Mouse (Mus musculus) heart, embryonic 14.5 days (tissue): Measurements from ENCODE around the gene Ccp110. TPM values are rescaled to one million over a fixed set of nuclear protein-coding genes. Genes with fewer than 3 reads are reported as not detected.

Experiments used
- ATAC-seq: fragments of 200-750 bp; cut with Nextera tagmentation; 2 replicates; pipeline ENCODE4 v1.8.0; 2017; ENCODE audit warnings: low read depth, moderate TSS enrichment; ENCODE audit not compliant: insufficient number of reproducible peaks, insufficient read depth, low FRiP score
- H3K27ac ChIP-seq, 2 experiments: fragments of 200-500 bp in 1 of 2; fragments of 300-500 bp in 1 of 2; sonication (generic) in 1 of 2; replicated peaks in 1 of 2; 2 replicates each; pipeline ENCODE4 v1.5.1; 2012 to 2014; ENCODE audit warnings: low read depth in 2 of 2, low read length in 2 of 2, control low read depth in 1 of 2, mild to moderate bottlenecking in 1 of 2, mixed read lengths in 1 of 2; ENCODE audit not compliant: control insufficient read depth in 1 of 2, insufficient read depth in 1 of 2
- H3K27me3 ChIP-seq: fragments of 300-500 bp; sonication (generic); 2 replicates; pipeline ENCODE4 v1.6.1; 2014; ENCODE audit warnings: mild to moderate bottlenecking, low read length, control low read depth; ENCODE audit not compliant: control insufficient read depth, insufficient read depth
- H3K36me3 ChIP-seq: fragments of 300-500 bp; sonication (generic); 2 replicates; pipeline ENCODE4 v1.6.1; 2014; ENCODE audit warnings: mild to moderate bottlenecking, control low read depth, low read length, mixed read lengths; ENCODE audit not compliant: control insufficient read depth, insufficient read depth
- H3K4me1 ChIP-seq, 2 experiments: fragments of 200-500 bp in 1 of 2; fragments of 300-500 bp in 1 of 2; sonication (generic) in 1 of 2; 2 replicates each; pipeline ENCODE4 v1.6.1; 2012 to 2014; ENCODE audit warnings: low read length in 2 of 2, control low read depth in 1 of 2, mixed read lengths in 1 of 2; ENCODE audit not compliant: control insufficient read depth in 2 of 2, insufficient read depth in 2 of 2
- H3K4me2 ChIP-seq: fragments of 300-500 bp; sonication (generic); 2 replicates; pipeline ENCODE4 v1.6.1; 2014; ENCODE audit warnings: mild to moderate bottlenecking, low read length
- H3K4me3 ChIP-seq, 2 experiments: fragments of 200-500 bp in 1 of 2; fragments of 300-500 bp in 1 of 2; sonication (generic) in 1 of 2; 2 replicates each; pipeline ENCODE4 v1.5.1; 2012 to 2014; ENCODE audit warnings: low read length in 2 of 2, mild to moderate bottlenecking in 2 of 2, control low read depth in 1 of 2, low read depth in 1 of 2, moderate library complexity in 1 of 2; ENCODE audit not compliant: control insufficient read depth in 1 of 2, insufficient read depth in 1 of 2
- H3K9ac ChIP-seq: fragments of 300-500 bp; sonication (generic); 2 replicates; pipeline ENCODE4 v1.6.1; 2014; ENCODE audit warnings: mild to moderate bottlenecking, low read length
- H3K9me3 ChIP-seq: fragments of 300-500 bp; sonication (generic); 2 replicates; pipeline ENCODE4 v1.6.1; 2016; ENCODE audit warnings: low read length, control low read depth; ENCODE audit not compliant: control insufficient read depth
- WGBS: fragments of 180-500 bp; shearing (Covaris S2); extraction: QIAGEN DNeasy Blood & Tissue Kit; methylation state at CpG from one replicate; pipeline ENCODE4 v1.1.7; 2014; 5-methylcytosine and 5-hydroxymethylcytosine counted together
- polyA plus RNA-seq: library from polyadenylated mRNA; unstranded; fragments of >200 nt; fragmentation: Nextera tagmentation; extraction: Ambion mirVana; gene quantifications from 2 replicates; pipeline ENCODE4 v1.2.1, GENCODE M21; 2014

Ccp110 gene
- polyA plus RNA-seq, 1 experiment from 2014 or later = 4.2 TPM

DNA sequence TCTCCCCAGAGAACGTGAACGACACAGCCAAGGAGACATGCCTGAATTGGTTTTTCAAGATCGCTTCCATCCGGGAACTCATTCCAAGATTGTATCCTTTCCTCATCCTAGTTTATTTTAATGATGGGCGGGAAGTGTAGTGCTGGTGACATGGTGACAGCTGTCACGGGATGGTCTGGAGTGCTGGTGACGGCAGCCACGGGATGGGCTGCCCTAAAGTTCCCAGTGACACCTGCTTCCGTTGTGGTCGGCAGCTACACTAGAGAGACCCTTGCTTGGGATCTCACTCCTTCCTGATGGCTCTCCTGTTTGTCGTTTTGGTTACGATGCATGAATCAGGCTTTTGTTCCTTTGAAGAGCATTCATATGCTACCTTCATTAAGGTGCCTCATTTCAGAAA lies 60.7 kb downstream of the Ccp110 start:
- Histone ChIP-seq H3K4me3 (no peak overlapping the region), H3K4me1 (peaks cover 7% of the 10 kb centered on the region in 2 experiments), H3K36me3 (peaks cover 44% of the 10 kb centered on the region), H3K27ac (no peak overlapping the region), H3K9me3 (no peaks in the 10 kb centered on the region), H3K27me3 (no peaks in the 10 kb centered on the region), H3K4me2 (no peak overlapping the region), H3K9ac (no peak overlapping the region)
- 71% methylated on average over 12 of the region's 12 CpGs for WGBS
- ATAC-seq = no peak

DNA sequence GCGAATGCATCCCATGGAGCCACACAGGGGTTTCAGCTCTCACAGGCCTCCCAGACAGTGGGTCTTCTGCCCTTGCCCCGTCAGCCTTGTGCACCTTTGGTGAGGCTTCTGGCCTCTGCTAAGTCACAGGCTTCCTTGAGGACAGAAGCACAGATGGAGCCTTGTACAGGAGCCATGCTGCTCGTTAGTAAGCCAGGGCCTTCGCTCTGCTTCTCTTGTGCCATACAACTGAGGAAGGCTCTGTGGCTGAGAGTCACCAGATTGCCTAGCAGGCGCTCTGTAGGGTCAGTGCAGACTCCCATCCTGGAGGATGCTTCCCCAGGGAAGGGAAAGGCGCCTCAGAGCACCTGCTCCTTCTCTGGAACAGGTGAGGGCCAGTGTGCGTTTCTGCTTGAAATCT lies 63.6 kb downstream of the Ccp110 start:
- H3K36me3 ChIP-seq = peaks cover 63% of the 10 kb centered on the region
- no peaks in the 10 kb centered on the region for H3K9me3 ChIP-seq
- no peak overlapping the region for H3K4me2 ChIP-seq
- ATAC-seq = no peak
- H3K4me3 ChIP-seq = no peak overlapping the region
- H3K27me3 ChIP-seq = no peaks in the 10 kb centered on the region
- H3K27ac ChIP-seq = no peak overlapping the region
- WGBS = 86% methylated on average over 7 of the region's 7 CpGs
- peaks cover 7% of the 10 kb centered on the region in 2 experiments for H3K4me1 ChIP-seq
- H3K9ac ChIP-seq = no peak overlapping the region

DNA sequence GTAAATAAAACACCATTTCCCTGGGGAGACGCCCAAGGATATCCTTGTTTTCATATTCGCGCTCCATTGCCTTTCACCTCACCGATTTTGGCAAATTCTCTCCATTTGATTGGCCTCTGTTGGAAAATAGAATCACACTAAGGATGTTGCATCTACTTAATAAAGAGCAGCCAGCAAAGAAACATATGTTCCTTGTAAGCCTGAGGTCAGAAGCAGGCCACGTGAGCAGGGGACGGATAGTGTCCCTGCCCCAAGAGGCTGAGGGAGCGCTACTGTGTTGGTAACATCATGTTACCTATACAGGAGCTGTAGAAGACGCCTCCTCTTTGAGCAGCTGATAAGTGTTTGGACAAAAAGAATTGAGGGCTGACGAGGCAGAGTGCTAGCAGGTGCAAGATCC lies 64.1 kb downstream of the Ccp110 start:
- H3K27ac ChIP-seq = no peak overlapping the region
- H3K9ac ChIP-seq = no peak overlapping the region
- H3K27me3 ChIP-seq = no peaks in the 10 kb centered on the region
- 82% methylated on average over 9 of the region's 9 CpGs for WGBS
- ATAC-seq = no peak
- H3K4me1 ChIP-seq = peaks cover 7% of the 10 kb centered on the region in 2 experiments
- no peak overlapping the region for H3K4me2 ChIP-seq
- peaks cover 68% of the 10 kb centered on the region for H3K36me3 ChIP-seq
- no peaks in the 10 kb centered on the region for H3K9me3 ChIP-seq
- no peak overlapping the region for H3K4me3 ChIP-seq

DNA sequence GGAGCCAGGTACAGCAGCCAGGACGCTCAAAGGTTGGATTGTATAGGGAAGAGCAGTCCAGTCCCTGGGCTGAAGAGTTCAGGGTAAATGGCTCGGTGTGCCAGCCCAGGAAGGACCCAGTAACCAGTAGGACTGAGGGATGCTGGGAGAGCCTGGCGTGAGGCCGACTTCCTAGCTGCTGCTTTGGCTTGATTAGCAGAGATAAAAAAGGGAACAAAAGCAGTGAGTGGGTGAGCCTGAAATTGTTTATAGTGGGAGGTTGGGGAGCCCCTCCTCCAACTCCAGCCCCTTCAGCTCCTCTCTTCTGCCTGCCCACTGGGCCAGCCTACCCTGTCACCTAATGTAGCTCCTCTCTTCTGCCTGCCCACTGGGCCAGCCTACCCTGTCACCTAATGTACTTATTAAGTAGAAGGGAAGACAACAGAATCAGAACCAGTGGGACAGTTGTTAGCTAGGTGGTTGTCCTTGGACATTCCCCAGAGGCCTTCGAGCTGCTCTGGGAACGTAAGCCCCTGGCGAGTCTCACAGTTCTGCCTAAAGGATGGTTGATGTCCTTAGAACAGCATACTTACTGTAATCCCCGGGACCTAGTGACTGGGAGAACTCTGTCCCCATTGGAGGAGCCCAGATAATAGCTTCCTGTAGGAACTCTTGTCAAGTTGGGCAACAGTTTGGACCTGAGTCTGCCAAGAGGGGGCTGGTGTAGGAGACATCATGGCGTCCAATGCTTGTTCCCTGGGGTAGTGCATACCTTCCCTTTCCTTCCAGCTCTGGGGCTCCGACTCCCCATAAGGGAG lies 65.4 kb downstream of the Ccp110 start:
- WGBS = 56% methylated on average over 10 of the region's 10 CpGs
- peaks cover 63% of the 10 kb centered on the region for H3K36me3 ChIP-seq
- no peak; the same call in 1 of the 2 replicates for ATAC-seq
- H3K9ac ChIP-seq = no peak overlapping the region
- no peak overlapping the region for H3K4me3 ChIP-seq
- H3K27me3 ChIP-seq = no peaks in the 10 kb centered on the region
- H3K9me3 ChIP-seq = no peaks in the 10 kb centered on the region
- peaks cover 7% of the 10 kb centered on the region in 2 experiments for H3K4me1 ChIP-seq
- H3K27ac ChIP-seq = peak overlapping the region; percentile 35 to 49; a peak in 2 of 4 replicates
- no peak overlapping the region for H3K4me2 ChIP-seq

DNA sequence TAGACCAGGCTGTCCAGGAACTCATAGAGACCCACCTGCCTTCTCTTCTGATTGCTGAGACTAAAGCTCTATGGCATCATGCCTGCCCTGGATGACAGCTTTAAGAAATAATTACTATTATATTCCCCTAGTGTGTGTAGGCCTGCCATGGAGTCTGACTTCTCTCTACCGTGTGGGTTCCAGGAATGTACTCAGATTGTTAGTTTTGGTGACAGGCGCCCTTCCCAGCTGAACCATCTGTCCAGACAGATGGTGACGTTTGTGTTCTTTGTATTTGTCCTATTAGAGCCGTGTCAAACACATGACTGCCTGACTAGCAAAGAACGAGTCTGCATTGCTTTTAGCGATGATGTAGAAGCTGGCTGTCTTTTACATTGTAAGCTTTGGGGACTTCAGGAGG lies 66.2 kb downstream of the Ccp110 start:
- no peaks in the 10 kb centered on the region for H3K27me3 ChIP-seq
- 85% methylated on average over 6 of the region's 6 CpGs for WGBS
- H3K9ac ChIP-seq = no peak overlapping the region
- no peak for ATAC-seq
- peaks cover 57% of the 10 kb centered on the region for H3K36me3 ChIP-seq
- no peaks in the 10 kb centered on the region for H3K9me3 ChIP-seq
- H3K4me2 ChIP-seq = no peak overlapping the region
- peaks cover 7% of the 10 kb centered on the region in 2 experiments for H3K4me1 ChIP-seq
- no peak overlapping the region for H3K27ac ChIP-seq
- H3K4me3 ChIP-seq = no peak overlapping the region

DNA sequence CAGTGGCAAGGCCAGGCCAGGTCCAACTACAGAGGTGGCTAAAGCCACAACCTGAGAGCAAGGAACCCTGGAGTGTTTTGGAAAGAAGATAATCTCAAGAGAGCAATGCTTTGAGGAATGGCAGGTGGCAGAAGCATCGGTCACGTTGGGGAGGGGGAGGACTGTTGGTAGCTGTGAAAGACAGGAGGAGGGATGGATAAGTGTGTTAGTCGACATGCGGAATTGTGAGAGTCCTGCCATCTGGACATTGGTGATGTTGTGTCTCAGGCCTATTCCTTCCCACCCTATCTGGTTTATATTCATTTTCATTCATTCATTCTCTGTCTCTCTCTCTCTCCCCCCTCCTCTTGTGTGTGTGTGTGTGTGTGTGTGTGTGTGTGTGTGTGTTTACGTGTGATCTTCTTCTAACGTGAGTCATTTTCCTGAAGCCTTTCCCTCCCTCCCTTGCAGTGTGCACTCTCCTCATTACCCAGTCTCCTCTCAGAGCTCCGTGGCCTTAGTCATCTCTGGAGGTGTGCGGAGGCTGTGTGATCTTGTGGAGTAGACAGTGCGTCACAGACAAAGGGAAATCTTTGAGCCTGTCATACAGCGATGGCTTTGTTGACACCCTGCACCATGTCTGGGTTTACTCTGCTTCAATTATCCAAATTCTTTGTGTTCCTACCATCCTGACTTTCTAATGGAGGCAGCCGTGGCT lies 71.1 kb downstream of the Ccp110 start:
- WGBS = 89% methylated on average over 11 of the region's 11 CpGs
- H3K36me3 ChIP-seq = peaks cover 43% of the 10 kb centered on the region
- no peak overlapping the region for H3K27ac ChIP-seq
- no peak overlapping the region for H3K4me2 ChIP-seq
- H3K9me3 ChIP-seq = no peaks in the 10 kb centered on the region
- H3K4me3 ChIP-seq = no peak overlapping the region
- no peak overlapping the region for H3K9ac ChIP-seq
- no peak for ATAC-seq
- H3K27me3 ChIP-seq = no peaks in the 10 kb centered on the region
- peaks cover 0 to under 1% of the 10 kb centered on the region in 2 experiments; a peak in 1 of 4 replicates for H3K4me1 ChIP-seq

DNA sequence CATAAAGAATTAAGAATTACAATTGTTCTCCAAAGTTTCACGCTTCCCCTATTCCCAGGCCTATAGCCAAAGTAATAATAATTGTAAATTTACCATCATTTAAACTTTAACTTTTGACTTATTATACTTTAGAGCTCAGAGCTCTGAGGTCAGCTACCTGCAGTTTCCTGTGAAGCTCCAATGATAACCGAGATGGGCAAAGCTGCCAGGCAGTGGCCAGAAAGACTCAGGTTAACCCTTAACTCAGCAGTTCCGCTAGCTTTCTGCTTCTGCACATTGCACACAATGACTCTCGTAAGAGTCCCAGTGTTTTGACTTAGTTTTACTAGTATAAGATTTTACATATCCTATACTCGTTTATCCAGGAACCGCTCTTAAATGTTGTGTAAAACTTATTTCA lies 73.7 kb downstream of the Ccp110 start:
- H3K9ac ChIP-seq = no peak overlapping the region
- H3K27ac ChIP-seq = no peak overlapping the region
- ATAC-seq = no peak
- H3K4me2 ChIP-seq = no peak overlapping the region
- no peaks in the 10 kb centered on the region for H3K9me3 ChIP-seq
- no peak overlapping the region for H3K4me3 ChIP-seq
- H3K36me3 ChIP-seq = peaks cover 27% of the 10 kb centered on the region
- 85% methylated on average over 6 of the region's 6 CpGs for WGBS
- H3K27me3 ChIP-seq = no peaks in the 10 kb centered on the region
- H3K4me1 ChIP-seq = peaks cover 2 to 3% of the 10 kb centered on the region in 2 experiments; a peak in 1 of 4 replicates
